ENCODE assay signal across 17 mouse cellular contexts in genomic region chr12:80937331-80938029, GRCm38 (mm10). TPM values are rescaled to one million over a fixed set of nuclear protein-coding genes. Genes with fewer than 3 reads are reported as not detected.
A peak's percentile ranks its signal among the peaks of the same experiment; 100 is the strongest.
DNase-seq lines count a peak whose midpoint lies in the region; ATAC-seq and TF ChIP-seq lines count a peak whose summit lies in the region.
"Had no signal": no experiment of that assay in that cellular context is flagged by ENCODE, and none has a peak within 500 bp of the region (broad histone marks: within the 10 kb centered on the region; RNA-seq: fewer than 3 reads in every experiment).

No protein-coding gene starts in this region.

- no peak overlapping the region for H3K27ac ChIP-seq in layer of hippocampus, adult 2 months
- H3K27ac ChIP-seq: kidney, embryonic 15.5 days; midbrain, embryonic 10.5 days had no signal

- ATAC-seq in activated CD4-positive, CD25-positive, alpha-beta regulatory T cell, adult 4 months = peak; percentile 32
- no peak for ATAC-seq in erythroblast, adult 5-6 weeks (replicated peaks; ENCODE audit: low FRiP score, poor library complexity, severe bottlenecking)

- H3K4me3 ChIP-seq in layer of hippocampus, adult 2 months = no peak overlapping the region
- H3K4me3 ChIP-seq: heart, embryonic 13.5 days; kidney, embryonic 15.5 days; midbrain, embryonic 10.5 days had no signal

- DNase-seq in 3134 (ENCODE audit: extremely low read depth, insufficient read length, low spot score) = peak; percentile 55
- peak; percentile 56 for DNase-seq in 3T3-L1 (ENCODE audit: low read depth, low spot score)
- peak; percentile 29 for DNase-seq in naive thymus-derived CD4-positive, alpha-beta T cell, adult 2 months (ENCODE audit: low read depth)
- DNase-seq in layer of hippocampus, adult 2 months (ENCODE audit: low spot score in 2 of 2) = no peak
- no peak for DNase-seq in adrenal gland, postnatal 36 days
- DNase-seq: cerebellum, postnatal 25 days; gastrocnemius, postnatal 10 days; heart, postnatal 4 days; retina, postnatal 1 day had no signal

- no peak for TF ChIP-seq CTCF in layer of hippocampus, adult 2 months (conservative IDR thresholded peaks at IDR 0.05)

RNA-seq across cellular contexts. Expression of gene Srsf5, which starts 7.8 kb away (rescaled TPM):
- 100 to 1,000 TPM; 438 to 465 TPM for polyA plus RNA-seq in activated CD4-positive, CD25-positive, alpha-beta regulatory T cell, adult 4 months (2017; shearing (Covaris generic))
- total RNA-seq in layer of hippocampus, adult 2 months (2021) = 100 to 1,000 TPM; 356 to 358 TPM
- total RNA-seq in erythroblast, adult 5-6 weeks (2015; ENCODE audit: low replicate concordance) = 231 and 263 TPM in 2 replicates
- total RNA-seq in erythroblast, adult 5-6 weeks (2017; ENCODE audit: low replicate concordance) = 732 and 764 TPM in 2 replicates
- total RNA-seq in adrenal gland, postnatal 36 days (2021) = 100 to 1,000 TPM; 277 to 316 TPM

RNA-seq across cellular contexts. Expression of gene Slc10a1, which starts 31.0 kb away (rescaled TPM):
- polyA plus RNA-seq in activated CD4-positive, CD25-positive, alpha-beta regulatory T cell, adult 4 months (2017; shearing (Covaris generic)) = 1 to 10 TPM in 1 of 2 experiments, under 1 TPM in 1; 0.52 to 1.4 TPM
- total RNA-seq in layer of hippocampus, adult 2 months (2021) = not detected
- total RNA-seq in erythroblast, adult 5-6 weeks (2015; ENCODE audit: low replicate concordance) = not detected in 2 replicates
- not detected in 2 replicates for total RNA-seq in erythroblast, adult 5-6 weeks (2017; ENCODE audit: low replicate concordance)
- not detected for total RNA-seq in adrenal gland, postnatal 36 days (2021)
- total RNA-seq: adrenal gland, postnatal 25 days; heart, postnatal 4 days; left cerebral cortex, postnatal 14 days had no signal
- polyA plus RNA-seq: spleen, adult 2 months had no signal

Comparison
In these comparisons a context has a peak if more than half of its experiments do, and no peak if none do; other contexts are left out.
1. DNase-seq: peak in 3134 (single experiment), 3T3-L1 (single experiment) and naive thymus-derived CD4-positive, alpha-beta T cell, adult 2 months (single experiment); none in layer of hippocampus, adult 2 months (0 of 2) and adrenal gland, postnatal 36 days (0 of 2).